Mouse (Mus musculus) erythroblast, embryonic 14.5 days (primary cell): ENCODE measurements around the gene H2-Eb2.

Experiments used
- GATA1 ChIP-seq: IDR thresholded peaks from 2 replicates; pipeline ENCODE4 v1.6.1; 2012; ENCODE audit warnings: low read length, inconsistent platforms, mixed read lengths
- TAL1 ChIP-seq: IDR thresholded peaks from 3 replicates; pipeline ENCODE4 v1.6.1; 2012; ENCODE audit warnings: low read length, inconsistent platforms, mixed read lengths

DNA sequence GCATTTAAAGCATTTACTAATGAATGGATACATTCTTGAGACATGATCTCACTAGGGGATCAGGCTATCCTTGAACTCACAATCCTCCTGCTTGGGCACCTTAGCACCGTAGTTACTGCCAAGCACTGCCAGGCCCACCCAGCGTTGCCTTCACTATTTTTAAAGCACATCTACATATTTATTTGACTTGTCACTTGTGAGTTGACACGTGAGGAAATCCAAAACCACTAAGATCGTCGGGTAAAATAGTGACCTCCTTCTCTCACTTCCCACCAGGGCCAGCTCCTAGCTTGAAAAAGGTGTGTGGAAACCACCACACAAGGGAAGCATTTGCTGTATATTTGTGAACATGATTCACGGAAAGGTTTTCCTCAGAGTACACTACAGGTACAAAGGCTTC, 38.5 kb upstream of the H2-Eb2 start:
- TF ChIP-seq GATA1 (no peak), TAL1 (no peak)
